Mouse (Mus musculus) limb, embryonic 15.5 days (tissue): ENCODE measurements around the gene Gdf5. TPM values are rescaled to one million over a fixed set of nuclear protein-coding genes. Genes with fewer than 3 reads are reported as not detected.
"Not testable (repeated sequence)": the region's sequence is repeated elsewhere in the genome, so short reads cannot be mapped to it uniquely, and the experiment has no call there.

Experiments used
- ATAC-seq: fragments of 200-750 bp; cut with Nextera tagmentation; 2 replicates; pipeline ENCODE4 v1.8.0; 2017; ENCODE audit warnings: low read depth, moderate TSS enrichment; ENCODE audit not compliant: insufficient number of reproducible peaks, low FRiP score, low TSS enrichment
- H3K27ac ChIP-seq: fragments of 300-500 bp; sonication (generic); 2 replicates; pipeline ENCODE4 v1.5.1; 2015; ENCODE audit warnings: moderate library complexity, mild to moderate bottlenecking, inconsistent platforms
- H3K27me3 ChIP-seq: fragments of 300-500 bp; sonication (generic); 2 replicates; pipeline ENCODE4 v1.6.1; 2015; ENCODE audit warnings: inconsistent platforms
- H3K36me3 ChIP-seq: fragments of 300-500 bp; sonication (generic); 2 replicates; pipeline ENCODE4 v1.6.1; 2015; ENCODE audit warnings: inconsistent platforms
- H3K4me1 ChIP-seq: fragments of 300-500 bp; sonication (generic); 2 replicates; pipeline ENCODE4 v1.6.1; 2015; ENCODE audit warnings: inconsistent platforms
- H3K4me2 ChIP-seq: fragments of 300-500 bp; sonication (generic); 2 replicates; pipeline ENCODE4 v1.6.1; 2015; ENCODE audit warnings: mild to moderate bottlenecking, inconsistent platforms
- H3K4me3 ChIP-seq: fragments of 300-500 bp; sonication (generic); 2 replicates; pipeline ENCODE4 v1.5.1; 2015; ENCODE audit warnings: mild to moderate bottlenecking, inconsistent platforms
- H3K9ac ChIP-seq: fragments of 300-500 bp; sonication (generic); 2 replicates; pipeline ENCODE4 v1.6.1; 2015; ENCODE audit warnings: inconsistent platforms
- H3K9me3 ChIP-seq: fragments of 300-500 bp; sonication (generic); 2 replicates; pipeline ENCODE4 v1.6.1; 2016; ENCODE audit warnings: inconsistent platforms
- WGBS: fragments of 180-500 bp; shearing (Covaris S2); methylation state at CpG from one replicate; pipeline ENCODE4 v1.1.7; 2015; 5-methylcytosine and 5-hydroxymethylcytosine counted together
- polyA plus RNA-seq: library from polyadenylated mRNA; unstranded; fragments of >200 nt; fragmentation: Nextera tagmentation; extraction: Ambion mirVana; gene quantifications from 2 replicates; pipeline ENCODE4 v1.2.1, GENCODE M21; 2015

Gdf5 gene
- polyA plus RNA-seq, 1 experiment from 2014 or later: 60.7 TPM

DNA sequence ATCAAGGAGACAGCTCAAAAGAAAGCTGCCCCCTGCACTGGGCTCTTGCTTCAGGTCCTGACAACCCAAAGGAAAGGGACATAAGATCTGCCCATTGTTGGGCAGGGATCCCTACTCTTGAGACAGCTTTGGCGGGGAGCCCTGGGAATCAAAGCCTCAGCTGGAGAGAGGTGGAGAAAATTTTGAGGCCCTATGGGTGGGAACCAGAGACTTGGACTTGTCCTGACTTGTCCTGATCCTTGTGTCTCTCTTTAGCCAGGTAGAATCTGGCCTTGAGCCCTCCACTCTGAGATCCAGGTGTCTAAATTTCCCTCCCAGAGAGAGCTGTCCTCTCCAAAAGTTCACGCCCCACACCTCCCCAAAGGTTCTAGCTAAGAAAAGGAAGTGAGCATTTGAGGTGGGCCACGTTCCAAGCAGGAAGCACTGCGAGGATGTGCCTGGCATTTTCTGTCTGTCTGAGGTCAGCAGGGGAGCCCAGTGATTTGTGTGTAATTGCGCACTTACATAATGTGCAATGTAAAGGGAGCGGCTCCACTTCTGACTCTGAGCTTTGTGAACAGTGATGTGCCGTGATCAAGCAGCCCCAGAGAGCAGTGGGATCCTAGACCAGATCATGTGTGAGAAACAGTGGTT, 5.2 kb downstream of the Gdf5 start:
- Histone ChIP-seq H3K4me3 (no peak overlapping the region), H3K4me1 (peaks cover 38% of the 10 kb centered on the region), H3K27me3 (no peaks in the 10 kb centered on the region), H3K4me2 (no peak overlapping the region), H3K9me3 (no peaks in the 10 kb centered on the region), H3K27ac (no peak overlapping the region), H3K9ac (no peak overlapping the region), H3K36me3 (no peaks in the 10 kb centered on the region)
- ATAC-seq: no peak
- 67% methylated on average over 7 of the region's 7 CpGs for WGBS

GRCm38 (mm10) chr2:155929531-155930442, 15.4 kb downstream of the Gdf5 start, which contains the start of gene Uqcc1:
Gene Uqcc1 (minus strand): TSS chr2:155930310.
- Histone ChIP-seq H3K36me3 (no peaks in the 10 kb centered on the region), H3K4me2 (peak within 1 kb of the TSS; percentile 42), H3K27ac (peak within 1 kb of the TSS; percentile 93), H3K9me3 (no peaks in the 10 kb centered on the region), H3K27me3 (no peaks in the 10 kb centered on the region), H3K4me3 (peak within 1 kb of the TSS; percentile 57), H3K4me1 (peaks cover 14% of the 10 kb centered on the region), H3K9ac (peak within 1 kb of the TSS; percentile 41)
- ATAC-seq: peak; percentile 88
- WGBS: under 1% methylated on average over 38 of the region's 38 CpGs

GRCm38 (mm10) chr2:155928711-155929345, 16.3 kb downstream of the Gdf5 start:
- H3K4me3 ChIP-seq: peak overlapping the region; percentile 57
- H3K4me1 ChIP-seq: peaks cover 14% of the 10 kb centered on the region
- WGBS: 42% methylated on average over 7 of the region's 7 CpGs
- H3K9ac ChIP-seq: no peak overlapping the region
- H3K27ac ChIP-seq: no peak overlapping the region
- H3K27me3 ChIP-seq: no peaks in the 10 kb centered on the region
- no peak for ATAC-seq
- H3K9me3 ChIP-seq: no peaks in the 10 kb centered on the region
- peaks cover 3% of the 10 kb centered on the region; the same call in 1 of the 2 replicates for H3K36me3 ChIP-seq
- H3K4me2 ChIP-seq: peak overlapping the region; percentile 42

- H3K4me2 ChIP-seq, H3K27me3 ChIP-seq, H3K9ac ChIP-seq, H3K4me3 ChIP-seq, H3K27ac ChIP-seq, H3K4me1 ChIP-seq, ATAC-seq, H3K9me3 ChIP-seq: not testable (repeated sequence)
- 95% methylated on average over 6 of the region's 6 CpGs for WGBS
- H3K36me3 ChIP-seq: peaks cover 12% of the 10 kb centered on the region
Observed at GRCm38 (mm10) chr2:155925213-155925612, 20.0 kb downstream of the Gdf5 start.

DNA sequence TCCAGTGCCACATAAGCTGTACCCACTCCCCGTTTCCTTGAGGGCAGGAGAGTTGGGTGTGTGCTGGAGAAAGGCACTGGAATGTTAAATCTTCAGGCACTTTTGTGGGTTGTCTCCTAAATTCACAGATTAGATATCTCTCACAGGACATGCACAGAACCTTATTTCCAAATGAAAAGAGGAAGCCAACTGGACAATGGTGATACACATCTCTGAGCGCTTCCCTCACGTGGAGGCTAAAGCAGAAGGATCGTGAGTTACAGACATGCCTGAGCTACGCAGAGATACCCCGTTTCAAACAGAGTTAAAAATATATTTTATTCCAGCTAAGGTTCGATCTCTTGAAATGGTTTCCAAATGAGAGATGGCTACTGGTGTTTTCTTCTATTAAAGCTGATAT, 22.0 kb downstream of the Gdf5 start:
- Histone ChIP-seq H3K9me3 (no peaks in the 10 kb centered on the region), H3K4me1 (no peaks in the 10 kb centered on the region), H3K9ac (no peak overlapping the region), H3K36me3 (peaks cover 22% of the 10 kb centered on the region), H3K27me3 (no peaks in the 10 kb centered on the region), H3K27ac (no peak overlapping the region), H3K4me3 (no peak overlapping the region), H3K4me2 (no peak overlapping the region)
- 94% methylated on average over 7 of the region's 7 CpGs for WGBS
- ATAC-seq: no peak

DNA sequence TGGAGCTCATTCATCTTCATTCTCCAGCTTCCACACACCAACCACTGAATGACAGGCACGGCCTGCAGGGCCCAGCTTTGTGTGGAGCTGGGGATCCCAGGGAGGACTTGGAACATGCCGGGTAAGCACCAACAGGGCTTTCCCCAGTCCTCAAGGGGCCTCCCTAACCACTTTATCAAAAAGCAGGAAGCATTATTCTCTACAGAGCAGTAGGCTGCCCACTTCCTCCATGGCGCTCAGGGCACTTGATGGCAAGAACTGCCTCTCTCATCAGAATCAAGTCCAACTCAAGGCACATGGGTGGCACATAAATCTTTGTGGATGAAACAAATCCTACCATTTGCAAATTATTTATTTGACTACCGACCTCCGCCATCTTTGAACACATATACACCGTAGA, 30.5 kb downstream of the Gdf5 start:
- no peak overlapping the region for H3K4me3 ChIP-seq
- WGBS: 87% methylated on average over 6 of the region's 6 CpGs
- no peak overlapping the region for H3K27ac ChIP-seq
- H3K27me3 ChIP-seq: no peaks in the 10 kb centered on the region
- H3K36me3 ChIP-seq: peaks cover 56% of the 10 kb centered on the region
- no peaks in the 10 kb centered on the region for H3K9me3 ChIP-seq
- no peak for ATAC-seq
- H3K9ac ChIP-seq: no peak overlapping the region
- peaks cover 8% of the 10 kb centered on the region; the same call in 1 of the 2 replicates for H3K4me1 ChIP-seq
- no peak overlapping the region for H3K4me2 ChIP-seq

DNA sequence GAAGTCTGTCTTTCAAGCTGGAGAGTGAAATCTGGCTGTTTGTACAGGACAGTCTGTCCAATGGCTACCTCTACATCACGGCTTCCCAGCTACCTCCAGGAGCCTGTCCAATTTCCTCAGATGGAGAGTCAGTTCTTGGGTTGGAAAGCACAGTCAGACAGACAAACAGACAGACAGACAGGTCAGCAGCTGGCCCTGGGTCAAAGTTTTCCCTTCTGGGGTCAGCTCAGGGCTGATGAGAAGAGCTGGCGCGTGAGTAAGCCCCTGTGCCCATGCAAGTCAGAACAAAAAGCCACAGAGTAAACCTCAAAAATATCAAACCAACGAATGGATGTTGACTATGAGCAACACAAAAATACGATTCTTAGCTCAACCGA, 41.5 kb downstream of the Gdf5 start:
- WGBS: 87% methylated on average over 6 of the region's 6 CpGs
- Histone ChIP-seq H3K4me1 (no peaks in the 10 kb centered on the region; the same call in 1 of the 2 replicates), H3K36me3 (peaks cover 35% of the 10 kb centered on the region), H3K4me2 (no peak overlapping the region), H3K9me3 (no peaks in the 10 kb centered on the region), H3K9ac (no peak overlapping the region), H3K27ac (no peak overlapping the region), H3K4me3 (no peak overlapping the region), H3K27me3 (no peaks in the 10 kb centered on the region)
- no peak for ATAC-seq

DNA sequence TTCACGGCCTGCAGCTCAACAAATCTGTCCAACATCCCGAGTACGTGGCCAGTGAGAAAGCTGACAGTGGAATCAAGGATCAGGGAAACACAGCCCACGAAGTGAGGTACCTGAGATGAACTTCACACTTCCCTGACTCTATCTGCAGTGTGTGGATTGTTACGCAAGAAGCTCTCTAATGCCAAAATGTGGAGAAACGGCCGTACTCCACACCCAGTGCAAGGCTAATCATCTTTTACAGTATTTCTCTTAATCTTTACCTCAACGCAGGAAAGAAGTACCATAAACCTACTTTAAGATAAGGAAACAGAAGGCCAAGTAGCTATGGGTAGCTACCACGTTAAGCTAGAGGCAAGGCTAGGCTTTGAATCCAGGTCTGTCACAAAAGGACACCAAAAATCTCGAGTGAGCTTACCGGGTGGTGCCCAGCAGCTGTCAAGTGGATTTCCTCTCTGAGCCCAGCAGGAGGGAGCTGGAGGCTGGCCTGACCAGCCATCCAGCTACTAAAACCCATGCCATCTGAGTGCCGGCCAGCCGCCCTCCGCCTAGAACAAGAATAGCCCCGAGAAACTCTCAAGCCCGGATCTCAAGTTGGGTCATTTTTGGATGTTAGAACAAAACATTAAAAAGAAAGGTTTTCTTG, 42.1 kb downstream of the Gdf5 start:
- ATAC-seq: no peak
- Histone ChIP-seq H3K9me3 (no peaks in the 10 kb centered on the region), H3K27me3 (no peaks in the 10 kb centered on the region), H3K27ac (no peak overlapping the region), H3K36me3 (peaks cover 34% of the 10 kb centered on the region), H3K4me2 (no peak overlapping the region), H3K4me1 (no peaks in the 10 kb centered on the region; the same call in 1 of the 2 replicates), H3K9ac (no peak overlapping the region), H3K4me3 (no peak overlapping the region)
- 71% methylated on average over 16 of the region's 16 CpGs for WGBS

DNA sequence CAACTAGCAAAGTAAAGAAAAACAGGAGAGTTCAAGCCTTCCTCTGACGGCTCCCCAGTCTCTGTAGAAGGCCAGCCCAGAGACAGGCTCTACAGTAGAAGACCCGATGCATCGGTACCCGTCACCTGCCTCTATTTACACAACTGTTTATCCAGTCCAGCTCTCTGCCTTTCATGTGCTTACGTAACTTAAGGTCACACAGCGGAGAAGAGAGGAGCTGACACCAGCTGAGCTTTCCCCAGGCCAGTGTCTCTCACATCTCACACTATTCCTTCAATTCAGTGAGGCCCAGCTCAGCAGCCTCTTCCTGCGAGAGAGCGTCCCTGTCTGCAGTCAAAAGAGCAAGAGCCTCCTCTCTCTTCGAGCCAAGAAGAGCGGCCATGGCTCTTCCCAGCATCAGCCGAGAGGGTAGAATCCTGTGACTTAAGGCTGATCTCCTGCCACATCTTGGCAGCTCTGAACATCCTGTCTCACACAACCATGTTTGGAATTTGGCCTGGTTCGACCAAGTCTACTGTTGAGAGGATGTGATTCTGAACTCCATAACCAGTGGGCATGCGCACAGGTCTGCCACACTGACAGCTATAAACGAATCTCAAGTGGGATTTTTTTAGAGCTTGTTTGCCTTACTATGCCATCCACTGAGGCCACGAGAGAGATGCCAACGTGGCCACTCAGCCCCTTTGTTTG, 50.0 kb downstream of the Gdf5 start:
- no peak overlapping the region for H3K4me3 ChIP-seq
- H3K27ac ChIP-seq: no peak overlapping the region
- H3K4me2 ChIP-seq: no peak overlapping the region
- no peaks in the 10 kb centered on the region for H3K27me3 ChIP-seq
- no peak for ATAC-seq
- H3K9ac ChIP-seq: no peak overlapping the region
- H3K36me3 ChIP-seq: peaks cover 47% of the 10 kb centered on the region
- no peaks in the 10 kb centered on the region for H3K9me3 ChIP-seq
- WGBS: 87% methylated on average over 16 of the region's 16 CpGs
- H3K4me1 ChIP-seq: no peaks in the 10 kb centered on the region

DNA sequence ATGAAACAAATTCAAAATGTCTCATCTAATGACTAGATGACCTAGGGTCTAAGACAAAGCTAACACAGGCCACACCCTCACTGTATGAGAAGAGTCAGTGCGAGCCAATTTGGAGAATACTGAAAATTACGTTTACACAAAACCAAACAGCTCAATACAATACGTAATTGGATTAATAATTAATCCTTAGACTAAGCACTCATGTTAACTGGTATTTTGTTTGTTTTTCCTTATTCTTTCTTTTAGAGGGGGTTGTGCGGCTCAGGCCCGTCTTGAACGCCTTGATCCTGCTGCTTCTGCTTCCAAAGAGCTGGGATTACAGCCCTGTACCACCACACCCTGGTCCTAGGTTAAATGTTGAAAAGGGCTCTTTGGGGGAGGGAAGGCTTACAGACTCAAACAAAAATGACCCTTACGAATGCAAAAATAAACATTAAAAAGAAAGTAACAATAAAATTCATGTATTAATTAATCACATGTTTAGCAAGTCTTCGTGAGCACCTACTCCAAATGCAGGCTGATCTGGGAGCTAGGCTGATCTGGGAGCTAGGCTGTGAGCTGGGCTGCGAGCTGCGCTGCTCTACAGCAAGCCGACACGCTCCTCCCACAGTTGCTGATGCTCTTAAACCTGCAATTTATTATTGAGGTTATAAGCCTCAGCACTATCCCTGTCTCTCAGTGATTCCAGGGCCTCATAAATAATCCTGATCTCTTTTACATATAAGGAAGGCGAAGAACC, 50.7 kb downstream of the Gdf5 start:
- Histone ChIP-seq H3K27me3 (no peaks in the 10 kb centered on the region), H3K27ac (no peak overlapping the region), H3K4me1 (no peaks in the 10 kb centered on the region), H3K9ac (no peak overlapping the region), H3K4me3 (no peak overlapping the region), H3K4me2 (no peak overlapping the region), H3K9me3 (no peaks in the 10 kb centered on the region), H3K36me3 (peaks cover 48% of the 10 kb centered on the region)
- ATAC-seq: no peak
- 89% methylated on average over 13 of the region's 13 CpGs for WGBS
